Mouse (Mus musculus): Measurements from ENCODE around the gene Mtmr6. TPM values are rescaled to one million over a fixed set of nuclear protein-coding genes. Genes with fewer than 3 reads are reported as not detected.

Gene Mtmr6
- polyA plus RNA-seq (2014; fragmentation: Nextera tagmentation; extraction: Ambion mirVana) = 34.0 and 34.9 TPM in 2 replicates

GRCm38 (mm10) chr14:60264990-60265876 is at the start of gene Mtmr6:
Mtmr6 (plus strand) TSS chr14:60265228.
- ATAC-seq (ENCODE audit: insufficient read depth) (peak; percentile 100), DNase-seq (peak; percentile 100)
- peak within 1 kb of the TSS; percentile 75; the same call in 1 of the 2 replicates for H3K27ac ChIP-seq (ENCODE audit: low read depth)
- peak within 1 kb of the TSS; percentile 72 for H3K4me2 ChIP-seq
- H3K4me1 ChIP-seq (ENCODE audit: insufficient read depth) = no peaks in the 10 kb centered on the region
- no peaks in the 10 kb centered on the region for H3K27me3 ChIP-seq (ENCODE audit: insufficient read depth, low read length)
- H3K9me3 ChIP-seq (ENCODE audit: low read depth, low read length) = no peaks in the 10 kb centered on the region
- peak; percentile 98 for TF ChIP-seq CTCF (IDR thresholded peaks at IDR 0.05; ENCODE audit: low read depth)
- under 1% methylated on average over 51 of the region's 51 CpGs for WGBS
- H3K36me3 ChIP-seq (ENCODE audit: insufficient read depth) = no peaks in the 10 kb centered on the region
- H3K9ac ChIP-seq = peak within 1 kb of the TSS; percentile 71
- H3K4me3 ChIP-seq (ENCODE audit: low read depth, low read length) = peak within 1 kb of the TSS; percentile 77

DNA sequence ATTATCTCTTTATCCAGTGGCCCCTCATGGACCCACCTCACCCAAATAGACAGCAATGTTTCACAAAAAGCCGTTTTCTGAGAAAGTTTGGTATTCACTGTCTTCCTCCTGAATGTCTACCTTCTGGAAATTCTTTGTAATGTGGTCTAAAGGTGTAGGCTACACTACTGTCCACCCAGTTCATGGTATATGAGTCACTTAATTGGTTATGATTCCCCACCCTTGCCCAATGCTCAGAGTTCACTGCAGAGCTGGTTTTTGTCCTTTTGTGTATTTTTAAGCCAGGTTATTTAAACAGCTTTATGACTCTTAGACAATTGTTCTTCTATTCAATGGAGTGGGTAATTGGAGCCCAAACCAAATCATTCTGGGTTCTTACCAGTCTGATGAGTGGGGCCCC is 48.9 kb upstream of the Mtmr6 start:
- Histone ChIP-seq H3K9me3 (ENCODE audit: low read depth, low read length) (no peaks in the 10 kb centered on the region), H3K27me3 (ENCODE audit: insufficient read depth, low read length) (no peaks in the 10 kb centered on the region), H3K4me2 (no peak overlapping the region), H3K27ac (ENCODE audit: low read depth) (no peak overlapping the region), H3K36me3 (ENCODE audit: insufficient read depth) (peaks cover 27% of the 10 kb centered on the region), H3K4me1 (ENCODE audit: insufficient read depth) (no peaks in the 10 kb centered on the region), H3K4me3 (ENCODE audit: low read depth, low read length) (no peak overlapping the region), H3K9ac (no peak overlapping the region)
- no peak for DNase-seq
- no peak for ATAC-seq (ENCODE audit: insufficient read depth)
- no peak for TF ChIP-seq CTCF (IDR thresholded peaks at IDR 0.05; ENCODE audit: low read depth)
- WGBS = 84% methylated on average over 1 of the region's 1 CpGs

DNA sequence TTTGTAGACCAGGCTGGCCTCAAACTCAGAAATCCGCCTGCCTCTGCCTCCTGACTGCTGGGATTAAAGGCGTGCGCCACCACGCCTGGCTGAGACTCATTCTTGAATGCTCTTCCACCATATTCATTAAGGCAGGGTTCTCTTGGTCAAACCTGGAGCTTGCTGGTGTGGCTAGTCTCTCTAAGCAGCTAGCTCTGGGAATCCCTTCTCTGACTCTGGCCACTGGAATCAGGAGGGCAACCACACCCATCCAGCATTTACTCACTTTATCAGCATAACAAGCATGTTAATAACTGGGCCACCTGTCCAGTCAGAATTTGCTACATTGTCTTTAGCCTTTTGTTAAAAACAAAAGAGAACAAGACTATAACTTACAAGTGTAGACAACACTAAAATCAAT is 47.4 kb upstream of the Mtmr6 start:
- no peaks in the 10 kb centered on the region for H3K9me3 ChIP-seq (ENCODE audit: low read depth, low read length)
- DNase-seq = no peak
- no peak overlapping the region for H3K27ac ChIP-seq (ENCODE audit: low read depth)
- H3K27me3 ChIP-seq (ENCODE audit: insufficient read depth, low read length) = no peaks in the 10 kb centered on the region
- no peak overlapping the region for H3K4me3 ChIP-seq (ENCODE audit: low read depth, low read length)
- peaks cover 31% of the 10 kb centered on the region for H3K36me3 ChIP-seq (ENCODE audit: insufficient read depth)
- ATAC-seq (ENCODE audit: insufficient read depth) = no peak
- WGBS = 95% methylated on average over 4 of the region's 4 CpGs
- H3K4me1 ChIP-seq (ENCODE audit: insufficient read depth) = no peaks in the 10 kb centered on the region
- TF ChIP-seq CTCF (IDR thresholded peaks at IDR 0.05; ENCODE audit: low read depth) = no peak
- no peak overlapping the region for H3K4me2 ChIP-seq
- H3K9ac ChIP-seq = no peak overlapping the region

GRCm38 (mm10) chr14:60219886-60220285 is 45.1 kb upstream of the Mtmr6 start:
- H3K4me3 ChIP-seq (ENCODE audit: low read depth, low read length) = no peak overlapping the region
- H3K4me1 ChIP-seq (ENCODE audit: insufficient read depth) = no peaks in the 10 kb centered on the region
- ATAC-seq (ENCODE audit: insufficient read depth) (no peak), DNase-seq (no peak)
- H3K9me3 ChIP-seq (ENCODE audit: low read depth, low read length) = no peaks in the 10 kb centered on the region
- H3K4me2 ChIP-seq = no peak overlapping the region
- H3K9ac ChIP-seq = no peak overlapping the region
- TF ChIP-seq CTCF (IDR thresholded peaks at IDR 0.05; ENCODE audit: low read depth) = no peak
- H3K27ac ChIP-seq (ENCODE audit: low read depth) = no peak overlapping the region
- no peaks in the 10 kb centered on the region for H3K27me3 ChIP-seq (ENCODE audit: insufficient read depth, low read length)
- WGBS = 87% methylated on average over 10 of the region's 10 CpGs
- peaks cover 35% of the 10 kb centered on the region for H3K36me3 ChIP-seq (ENCODE audit: insufficient read depth)

- Histone ChIP-seq H3K27me3 (ENCODE audit: insufficient read depth, low read length) (no peaks in the 10 kb centered on the region), H3K9me3 (ENCODE audit: low read depth, low read length) (no peaks in the 10 kb centered on the region), H3K9ac (no peak overlapping the region), H3K36me3 (ENCODE audit: insufficient read depth) (peaks cover 57% of the 10 kb centered on the region), H3K4me2 (no peak overlapping the region), H3K27ac (ENCODE audit: low read depth) (no peak overlapping the region), H3K4me1 (ENCODE audit: insufficient read depth) (no peaks in the 10 kb centered on the region), H3K4me3 (ENCODE audit: low read depth, low read length) (no peak overlapping the region)
- TF ChIP-seq CTCF (IDR thresholded peaks at IDR 0.05; ENCODE audit: low read depth) = no peak
- 75% methylated on average over 3 of the region's 3 CpGs for WGBS
- DNase-seq (no peak), ATAC-seq (ENCODE audit: insufficient read depth) (no peak)
Measured at GRCm38 (mm10) chr14:60238551-60238950, 26.5 kb upstream of the Mtmr6 start.

DNA sequence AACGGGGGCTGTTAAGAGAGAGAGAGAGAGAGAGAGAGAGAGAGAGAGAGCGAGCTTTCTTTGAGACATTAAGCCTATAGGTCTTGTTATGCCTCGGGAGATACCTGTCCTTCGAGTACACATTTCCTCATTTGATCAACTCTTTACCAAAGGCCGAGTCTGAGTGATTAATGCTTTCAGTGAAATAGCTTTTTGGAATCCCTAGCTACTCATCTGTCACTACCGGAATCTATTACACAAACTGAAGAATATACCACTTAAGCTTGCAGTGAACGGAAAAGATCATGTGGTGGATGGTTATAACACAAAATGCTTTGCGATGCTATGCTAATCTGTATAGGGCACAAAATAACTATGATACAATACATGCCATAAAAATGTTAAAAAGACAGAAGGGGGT is 14.7 kb upstream of the Mtmr6 start:
- peak overlapping the region; percentile 95 for H3K9ac ChIP-seq
- H3K4me1 ChIP-seq (ENCODE audit: insufficient read depth) = peaks cover 2% of the 10 kb centered on the region; the same call in 1 of the 2 replicates
- WGBS = 9% methylated on average over 8 of the region's 8 CpGs
- H3K4me2 ChIP-seq = peak overlapping the region; percentile 71
- no peak for TF ChIP-seq CTCF (IDR thresholded peaks at IDR 0.05; ENCODE audit: low read depth)
- H3K27ac ChIP-seq (ENCODE audit: low read depth) = no peak overlapping the region
- ATAC-seq (ENCODE audit: insufficient read depth) (no peak), DNase-seq (no peak)
- H3K36me3 ChIP-seq (ENCODE audit: insufficient read depth) = peaks cover 1% of the 10 kb centered on the region; the same call in 1 of the 2 replicates
- no peaks in the 10 kb centered on the region for H3K27me3 ChIP-seq (ENCODE audit: insufficient read depth, low read length)
- H3K4me3 ChIP-seq (ENCODE audit: low read depth, low read length) = peak overlapping the region; percentile 95
- H3K9me3 ChIP-seq (ENCODE audit: low read depth, low read length) = no peaks in the 10 kb centered on the region

- TF ChIP-seq CTCF (IDR thresholded peaks at IDR 0.05; ENCODE audit: low read depth) = 0 out of 2 replicates have a peak, but pooled peaks have one; percentile 8
- peak; percentile 66 for ATAC-seq (ENCODE audit: insufficient read depth)
- H3K9ac ChIP-seq = peak overlapping the region; percentile 95
- peak overlapping the region; percentile 71 for H3K4me2 ChIP-seq
- under 1% methylated on average over 39 of the region's 39 CpGs for WGBS
- no peaks in the 10 kb centered on the region for H3K27me3 ChIP-seq (ENCODE audit: insufficient read depth, low read length)
- H3K4me1 ChIP-seq (ENCODE audit: insufficient read depth) = peaks cover 2% of the 10 kb centered on the region; the same call in 1 of the 2 replicates
- H3K36me3 ChIP-seq (ENCODE audit: insufficient read depth) = no peaks in the 10 kb centered on the region
- no peaks in the 10 kb centered on the region for H3K9me3 ChIP-seq (ENCODE audit: low read depth, low read length)
- peak overlapping the region; percentile 95 for H3K4me3 ChIP-seq (ENCODE audit: low read depth, low read length)
- peak; percentile 72 for DNase-seq
- peak overlapping the region; percentile 94 for H3K27ac ChIP-seq (ENCODE audit: low read depth)
Measured at GRCm38 (mm10) chr14:60250879-60251278, 14.1 kb upstream of the Mtmr6 start.

All from lung, embryonic 14.5 days (tissue).